In genomic region chr11:6406251-6407161, GRCm38 (mm10) we compare ENCODE assay signal across 7 mouse cellular contexts. TPM values are rescaled to one million over a fixed set of nuclear protein-coding genes. Genes with fewer than 3 reads are reported as not detected.
A peak's percentile ranks its signal among the peaks of the same experiment; 100 is the strongest.
DNase-seq lines count a peak whose midpoint lies in the region; ATAC-seq and TF ChIP-seq lines count a peak whose summit lies in the region.

No protein-coding gene starts in this region.

- H3K79me2 ChIP-seq in myocyte (ENCODE audit: control insufficient read depth, insufficient read depth), result no peaks in the 10 kb centered on the region

- no peak for TF ChIP-seq CTCF in gastrocnemius, adult 2 months (IDR thresholded peaks at IDR 0.05)

- intact Hi-C loops in gastrocnemius, adult 2 months (cut with DNase I), result no loop called here

- H3K27me3 ChIP-seq in hindbrain, embryonic 14.5 days (ENCODE audit: control insufficient read depth, insufficient read depth, low read length), result no peaks in the 10 kb centered on the region
- no peaks in the 10 kb centered on the region for H3K27me3 ChIP-seq in limb, embryonic 14.5 days (ENCODE audit: control insufficient read depth, insufficient read depth, low read length)
- H3K27me3 ChIP-seq in myocyte (ENCODE audit: control insufficient read depth, insufficient read depth, insufficient read length), result no peaks in the 10 kb centered on the region

- DNase-seq in adrenal gland, adult 18-20 months (ENCODE audit: low spot score in 2 of 2), result peak; percentile 49 to 59
- peak; percentile 82 for DNase-seq in cerebellum, adult 9-11 months
- DNase-seq in gastrocnemius, adult 2 months, result peak; percentile 93
- no peak for DNase-seq in hindbrain, embryonic 14.5 days (ENCODE audit: low spot score)
- DNase-seq in limb, embryonic 14.5 days (ENCODE audit: low spot score), result peak; percentile 84
- peak; percentile 67 to 77 for DNase-seq in urinary bladder, postnatal 36 days (ENCODE audit: low spot score in 2 of 2)

- H3K4me1 ChIP-seq in hindbrain, embryonic 14.5 days (replicated peaks; ENCODE audit: control insufficient read depth, insufficient read depth, low read length), result peaks cover 4% of the 10 kb centered on the region; the same call in 1 of the 2 replicates
- peaks cover 29% of the 10 kb centered on the region for H3K4me1 ChIP-seq in limb, embryonic 14.5 days (ENCODE audit: control insufficient read depth, insufficient read depth, low read length)

- H3K9ac ChIP-seq in hindbrain, embryonic 14.5 days, result peak overlapping the region; percentile 20; the same call in 1 of the 2 replicates
- peak overlapping the region; percentile 41; the same call in 1 of the 2 replicates for H3K9ac ChIP-seq in limb, embryonic 14.5 days (ENCODE audit: low read depth, low read length, severe bottlenecking)

- H3K36me3 ChIP-seq in hindbrain, embryonic 14.5 days (replicated peaks; ENCODE audit: control insufficient read depth, insufficient read depth), result peaks cover 49% of the 10 kb centered on the region
- peaks cover 41% of the 10 kb centered on the region for H3K36me3 ChIP-seq in limb, embryonic 14.5 days (ENCODE audit: control insufficient read depth, insufficient read depth, low read length)
- H3K36me3 ChIP-seq in myocyte (ENCODE audit: control insufficient read depth, insufficient read depth), result peaks cover 5% of the 10 kb centered on the region

- 49% methylated on average over 14 of the region's 14 CpGs for WGBS in hindbrain, embryonic 14.5 days
- WGBS in limb, embryonic 14.5 days, result 21% methylated on average over 14 of the region's 14 CpGs

- H3K4me3 ChIP-seq in gastrocnemius, adult 2 months, result peak overlapping the region; percentile 52
- no peak overlapping the region for H3K4me3 ChIP-seq in hindbrain, embryonic 14.5 days (replicated peaks; ENCODE audit: low read length)
- H3K4me3 ChIP-seq in limb, embryonic 14.5 days (replicated peaks; ENCODE audit: low read length), result no peak overlapping the region
- no peak overlapping the region for H3K4me3 ChIP-seq in myocyte

- H3K4me2 ChIP-seq in hindbrain, embryonic 14.5 days (replicated peaks), result no peak overlapping the region
- peak overlapping the region; percentile 36 for H3K4me2 ChIP-seq in limb, embryonic 14.5 days (replicated peaks; ENCODE audit: low read depth, low read length, severe bottlenecking)
- no peak overlapping the region for H3K4me2 ChIP-seq in myocyte (ENCODE audit: low read depth)

- H3K27ac ChIP-seq in gastrocnemius, adult 2 months, result peak overlapping the region; percentile 90
- H3K27ac ChIP-seq in hindbrain, embryonic 14.5 days, result peak overlapping the region; percentile 71
- H3K27ac ChIP-seq in limb, embryonic 14.5 days (replicated peaks; ENCODE audit: low read depth, low read length), result peak overlapping the region; percentile 90

- no peak overlapping the region for H3ac ChIP-seq in myocyte (ENCODE audit: control insufficient read depth, insufficient read length)

- H3K9me3 ChIP-seq in hindbrain, embryonic 14.5 days (ENCODE audit: control insufficient read depth, low read length), result no peaks in the 10 kb centered on the region
- H3K9me3 ChIP-seq in limb, embryonic 14.5 days (ENCODE audit: control insufficient read depth, low read length), result no peaks in the 10 kb centered on the region

- no peak for TF ChIP-seq POLR2A in limb, embryonic 14.5 days (IDR thresholded peaks at IDR 0.05; ENCODE audit: borderline replicate concordance, extremely low read depth, insufficient read depth, insufficient read length)
- TF ChIP-seq POLR2A in myocyte (IDR thresholded peaks at IDR 0.05; ENCODE audit: insufficient read length, low read depth), result no peak

- peak; percentile 15; the same call in 1 of the 2 replicates for ATAC-seq in hindbrain, embryonic 14.5 days (ENCODE audit: low FRiP score)
- ATAC-seq in limb, embryonic 14.5 days (ENCODE audit: low FRiP score, low read depth), result peak; percentile 61

TF ChIP-seq in myocyte, 11 proteins besides CTCF, POLR2A, EP300 and RAD21:
- TF ChIP-seq USF1 (IDR thresholded peaks at IDR 0.05; ENCODE audit: low read depth) (no peak), POLR2AphosphoS2 (IDR thresholded peaks at IDR 0.05; ENCODE audit: insufficient read length, low read depth) (peak; percentile 55), TCF12 (IDR thresholded peaks at IDR 0.05; ENCODE audit: insufficient read depth, poor library complexity, severe bottlenecking) (no peak)
TF ChIP-seq in myocyte: peak in this region for 1.

RNA-seq across cellular contexts. Expression of gene Ppia, which starts 8.7 kb away (rescaled TPM):
- 1,000 to 10,000 TPM; 1,645 to 1,705 TPM for total RNA-seq in adrenal gland, adult 18-20 months (2021)
- total RNA-seq in gastrocnemius, adult 2 months (2021), result 100 to 1,000 TPM; 205 to 209 TPM
- polyA plus RNA-seq in hindbrain, embryonic 14.5 days (2014; fragmentation: Nextera tagmentation; extraction: Ambion mirVana), result 4,304 and 4,427 TPM in 2 replicates
- 2,776 and 3,384 TPM in 2 replicates for polyA plus RNA-seq in limb, embryonic 14.5 days (2012; rRNA removed)
- 4,586 and 4,744 TPM in 2 replicates for polyA plus RNA-seq in limb, embryonic 14.5 days (2014; fragmentation: Nextera tagmentation; extraction: Ambion mirVana)
- 3,065 TPM for polyA plus RNA-seq in myocyte (2012; fragmentation: generic; extraction: Trizol)

RNA-seq across cellular contexts. Expression of gene Zmiz2, which starts 17.6 kb away (rescaled TPM):
- total RNA-seq in adrenal gland, adult 18-20 months (2021), result 10 to 100 TPM; 48.8 to 51.2 TPM
- total RNA-seq in gastrocnemius, adult 2 months (2021), result 10 to 100 TPM; 45.4 to 52.0 TPM
- polyA plus RNA-seq in hindbrain, embryonic 14.5 days (2014; fragmentation: Nextera tagmentation; extraction: Ambion mirVana), result 31.7 and 33.5 TPM in 2 replicates
- 34.1 and 47.4 TPM in 2 replicates for polyA plus RNA-seq in limb, embryonic 14.5 days (2012; rRNA removed)
- polyA plus RNA-seq in limb, embryonic 14.5 days (2014; fragmentation: Nextera tagmentation; extraction: Ambion mirVana), result 12.4 and 12.9 TPM in 2 replicates
- 37.1 TPM for polyA plus RNA-seq in myocyte (2012; fragmentation: generic; extraction: Trizol)

RNA-seq across cellular contexts. Expression of gene H2afv, which starts 37.7 kb away (rescaled TPM):
- total RNA-seq in adrenal gland, adult 18-20 months (2021), result 10 to 100 TPM; 46.1 to 49.3 TPM
- 10 to 100 TPM; 44.2 to 70.3 TPM for total RNA-seq in gastrocnemius, adult 2 months (2021)
- polyA plus RNA-seq in hindbrain, embryonic 14.5 days (2014; fragmentation: Nextera tagmentation; extraction: Ambion mirVana), result 239 and 249 TPM in 2 replicates
- 203 and 273 TPM in 2 replicates for polyA plus RNA-seq in limb, embryonic 14.5 days (2012; rRNA removed)
- 548 and 588 TPM in 2 replicates for polyA plus RNA-seq in limb, embryonic 14.5 days (2014; fragmentation: Nextera tagmentation; extraction: Ambion mirVana)
- polyA plus RNA-seq in myocyte (2012; fragmentation: generic; extraction: Trizol), result 175 TPM
